Mouse (Mus musculus) intestine, embryonic 15.5 days (tissue): ENCODE data around the gene Zfp697. TPM values are rescaled to one million over a fixed set of nuclear protein-coding genes. Genes with fewer than 3 reads are reported as not detected.
"Not testable (repeated sequence)": the region's sequence is repeated elsewhere in the genome, so short reads cannot be mapped to it uniquely, and the experiment has no call there.

Experiments
- ATAC-seq: fragments of 200-750 bp; cut with Nextera tagmentation; 2 replicates; pipeline ENCODE4 v1.8.0; 2017; ENCODE audit warnings: moderate TSS enrichment, moderate library complexity
- H3K27ac ChIP-seq: fragments of 300-500 bp; sonication (generic); 2 replicates; pipeline ENCODE4 v1.5.1; 2015; ENCODE audit warnings: mild to moderate bottlenecking, inconsistent platforms
- H3K27me3 ChIP-seq: fragments of 300-500 bp; sonication (generic); replicated peaks from 2 replicates; pipeline ENCODE4 v1.6.1; 2015; ENCODE audit warnings: inconsistent platforms
- H3K36me3 ChIP-seq: fragments of 300-500 bp; sonication (generic); 2 replicates; pipeline ENCODE4 v1.6.1; 2015; ENCODE audit warnings: inconsistent platforms
- H3K4me1 ChIP-seq: fragments of 300-500 bp; sonication (generic); replicated peaks from 2 replicates; pipeline ENCODE4 v1.6.1; 2015; ENCODE audit warnings: inconsistent platforms
- H3K4me2 ChIP-seq: fragments of 300-500 bp; sonication (generic); replicated peaks from 2 replicates; pipeline ENCODE4 v1.6.1; 2015; ENCODE audit warnings: mild to moderate bottlenecking, inconsistent platforms
- H3K4me3 ChIP-seq: fragments of 300-500 bp; sonication (generic); replicated peaks from 2 replicates; pipeline ENCODE4 v1.5.1; 2015; ENCODE audit warnings: inconsistent platforms
- H3K9ac ChIP-seq: fragments of 300-500 bp; sonication (generic); 2 replicates; pipeline ENCODE4 v1.6.1; 2015; ENCODE audit warnings: inconsistent platforms
- H3K9me3 ChIP-seq: fragments of 300-500 bp; sonication (generic); 2 replicates; pipeline ENCODE4 v1.6.1; 2016; ENCODE audit warnings: inconsistent platforms
- WGBS: fragments of 180-500 bp; shearing (Covaris S2); methylation state at CpG from one replicate; pipeline ENCODE4 v1.1.7; 2015; 5-methylcytosine and 5-hydroxymethylcytosine counted together
- polyA plus RNA-seq: library from polyadenylated mRNA; unstranded; fragments of >200 nt; fragmentation: Nextera tagmentation; extraction: Ambion mirVana; gene quantifications from 2 replicates; pipeline ENCODE4 v1.2.1, GENCODE M21; 2015

Zfp697 gene
- polyA plus RNA-seq, 1 experiment from 2014 or later, result 7.1 TPM

DNA sequence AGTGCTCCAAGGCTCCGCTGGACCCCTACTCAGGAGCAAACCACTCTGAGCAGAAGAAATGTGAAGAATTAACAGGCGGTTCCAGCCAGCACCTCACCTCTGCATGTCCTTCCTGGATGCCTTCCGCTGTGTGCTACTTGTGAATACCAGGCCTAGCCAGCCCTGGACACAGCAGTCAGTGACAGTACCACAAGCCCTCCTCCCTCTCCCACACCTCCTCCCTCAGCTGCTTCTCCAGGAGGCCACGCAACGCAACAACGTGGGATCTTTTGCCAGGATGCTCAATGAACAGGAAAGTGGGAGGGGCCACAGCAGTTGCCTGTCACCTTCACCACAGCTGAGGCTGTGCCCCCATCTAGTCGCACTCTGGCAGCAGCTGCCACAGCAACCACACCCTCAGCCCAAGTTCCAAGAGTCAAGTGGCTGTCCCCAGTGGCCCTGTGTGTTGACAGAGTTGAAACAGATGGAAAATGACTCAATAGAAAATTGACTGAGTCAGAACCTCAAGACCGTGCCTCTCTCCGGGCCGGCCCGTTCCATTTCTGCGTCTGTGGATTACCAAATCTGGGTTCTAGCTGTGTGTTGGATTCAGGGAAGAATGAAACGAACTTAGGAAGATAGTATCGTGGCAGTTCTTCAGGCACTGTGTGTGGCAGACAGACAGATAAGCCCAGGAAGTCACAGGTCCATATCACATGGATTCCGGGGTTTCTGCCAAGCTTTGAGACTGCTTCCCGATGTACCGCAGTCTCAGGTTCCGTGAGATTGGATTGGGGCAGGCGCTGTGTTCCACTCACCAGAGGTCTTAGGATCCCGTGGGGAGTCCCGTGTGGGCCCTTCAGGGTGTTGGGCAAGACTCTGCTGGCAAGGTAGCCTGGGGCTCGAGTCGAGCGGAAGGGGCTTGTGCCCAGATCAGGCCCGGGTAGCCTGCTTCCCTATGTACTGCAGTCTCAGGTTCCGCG is 28.6 kb downstream of the Zfp697 start:
- H3K9me3 ChIP-seq, H3K27me3 ChIP-seq, H3K9ac ChIP-seq, H3K36me3 ChIP-seq, H3K4me3 ChIP-seq, H3K4me1 ChIP-seq, H3K27ac ChIP-seq, H3K4me2 ChIP-seq: not testable (repeated sequence)
- peak; percentile 61 for ATAC-seq
- WGBS, result 88% methylated on average over 16 of the region's 27 CpGs

DNA sequence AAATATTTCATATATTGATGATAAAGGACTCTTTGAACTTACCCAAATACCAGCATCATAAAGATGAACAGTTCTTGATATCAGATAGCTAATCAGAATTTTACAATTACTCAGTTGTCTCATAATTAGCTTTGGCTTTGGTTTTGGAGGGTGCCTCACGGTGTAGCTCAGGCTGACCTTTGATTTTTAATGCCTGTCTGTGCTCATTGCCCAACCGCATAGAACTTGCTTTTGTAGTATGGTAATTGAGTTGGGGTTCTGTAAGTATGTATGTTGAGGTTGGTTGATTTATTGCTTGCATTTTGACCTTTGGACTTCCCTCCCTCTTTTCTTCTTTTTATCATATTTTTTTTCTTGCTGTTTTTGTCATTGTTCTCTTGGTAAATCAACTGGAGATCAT is 31.5 kb downstream of the Zfp697 start:
- Histone ChIP-seq H3K36me3 (no peaks in the 10 kb centered on the region), H3K9me3 (no peaks in the 10 kb centered on the region), H3K27ac (no peak overlapping the region), H3K27me3 (no peaks in the 10 kb centered on the region), H3K9ac (no peak overlapping the region), H3K4me1 (peaks cover 26% of the 10 kb centered on the region), H3K4me3 (no peak overlapping the region), H3K4me2 (0 out of 2 replicates have a peak overlapping the region, but pooled peaks have one; percentile 1)
- peak; percentile 86 for ATAC-seq
- 44% methylated on average over 2 of the region's 2 CpGs for WGBS

- WGBS, result 64% methylated on average over 3 of the region's 3 CpGs
- Histone ChIP-seq H3K4me3 (no peak overlapping the region), H3K27ac (peak overlapping the region; percentile 34; the same call in 1 of the 2 replicates), H3K4me2 (no peak overlapping the region), H3K27me3 (no peaks in the 10 kb centered on the region), H3K9ac (no peak overlapping the region), H3K9me3 (no peaks in the 10 kb centered on the region), H3K4me1 (peaks cover 31% of the 10 kb centered on the region), H3K36me3 (no peaks in the 10 kb centered on the region)
- no peak for ATAC-seq
Measured at GRCm38 (mm10) chr3:98414296-98414695, 32.0 kb downstream of the Zfp697 start.

DNA sequence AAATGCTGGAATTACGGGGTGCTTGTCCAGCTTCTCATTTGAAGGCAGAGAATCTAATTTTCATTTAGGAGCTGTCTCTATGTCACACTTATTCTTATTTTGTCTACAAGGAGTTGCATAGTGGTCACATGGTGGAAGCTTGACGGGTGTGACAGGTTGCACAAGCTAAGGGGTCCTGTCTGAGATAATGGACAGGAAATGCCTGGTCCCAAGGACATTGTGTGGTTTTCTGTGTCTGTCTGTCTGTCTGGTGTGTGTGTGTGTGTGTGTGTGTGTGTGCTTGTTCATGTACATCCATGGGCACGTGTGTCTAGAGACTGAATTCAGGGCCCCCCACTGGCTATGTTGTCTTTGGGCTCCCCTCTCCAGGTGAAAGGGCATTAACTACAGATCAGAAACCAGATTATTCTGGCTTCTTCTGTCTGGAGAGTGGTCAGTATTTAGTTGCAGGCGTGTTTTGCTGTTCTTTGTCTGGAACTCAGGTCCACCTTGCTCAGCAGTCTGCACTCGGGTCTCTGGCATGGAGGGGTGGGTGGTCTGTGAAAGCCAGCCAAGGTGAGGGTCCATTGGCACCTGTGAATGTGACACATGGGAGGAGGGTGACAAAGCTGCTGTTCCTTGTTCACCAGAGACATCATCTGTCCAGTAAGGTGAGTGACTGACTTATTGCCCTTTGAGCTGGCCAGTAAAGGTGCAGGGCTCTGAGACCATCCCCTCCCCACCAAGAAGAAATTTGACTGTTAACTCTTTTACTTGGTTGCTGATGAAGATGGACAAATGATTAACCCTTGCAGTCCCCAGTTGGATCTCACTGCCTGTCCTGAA is 34.4 kb downstream of the Zfp697 start:
- peaks cover 35% of the 10 kb centered on the region for H3K4me1 ChIP-seq
- H3K4me3 ChIP-seq, result no peak overlapping the region
- H3K36me3 ChIP-seq, result no peaks in the 10 kb centered on the region
- H3K27ac ChIP-seq, result 0 out of 2 replicates have a peak overlapping the region, but pooled peaks have one; percentile 6
- no peaks in the 10 kb centered on the region for H3K27me3 ChIP-seq
- peak overlapping the region; percentile 23; the same call in 1 of the 2 replicates for H3K4me2 ChIP-seq
- H3K9ac ChIP-seq, result no peak overlapping the region
- H3K9me3 ChIP-seq, result no peaks in the 10 kb centered on the region
- ATAC-seq, result no peak
- WGBS, result 80% methylated on average over 5 of the region's 5 CpGs

GRCm38 (mm10) chr3:98417328-98417727 is 35.1 kb downstream of the Zfp697 start:
- H3K4me2 ChIP-seq, result peak overlapping the region; percentile 23; the same call in 1 of the 2 replicates
- peaks cover 35% of the 10 kb centered on the region for H3K4me1 ChIP-seq
- no peak overlapping the region for H3K4me3 ChIP-seq
- H3K9me3 ChIP-seq, result no peaks in the 10 kb centered on the region
- H3K27me3 ChIP-seq, result no peaks in the 10 kb centered on the region
- peak; percentile 39 for ATAC-seq
- no peaks in the 10 kb centered on the region for H3K36me3 ChIP-seq
- 17% methylated on average over 4 of the region's 4 CpGs for WGBS
- no peak overlapping the region for H3K9ac ChIP-seq
- 0 out of 2 replicates have a peak overlapping the region, but pooled peaks have one; percentile 6 for H3K27ac ChIP-seq

GRCm38 (mm10) chr3:98418991-98419785 is 36.9 kb downstream of the Zfp697 start:
- H3K27me3 ChIP-seq, result no peaks in the 10 kb centered on the region
- 0 out of 2 replicates have a peak overlapping the region, but pooled peaks have one; percentile 9 for H3K27ac ChIP-seq
- WGBS, result 35% methylated on average over 6 of the region's 6 CpGs
- no peaks in the 10 kb centered on the region for H3K9me3 ChIP-seq
- H3K4me2 ChIP-seq, result no peak overlapping the region; the same call in 1 of the 2 replicates
- H3K9ac ChIP-seq, result no peak overlapping the region
- H3K4me3 ChIP-seq, result no peak overlapping the region
- peaks cover 30% of the 10 kb centered on the region for H3K4me1 ChIP-seq
- ATAC-seq, result peak; percentile 44
- no peaks in the 10 kb centered on the region for H3K36me3 ChIP-seq

GRCm38 (mm10) chr3:98419786-98420070 is 37.5 kb downstream of the Zfp697 start:
- 31% methylated on average over 4 of the region's 4 CpGs for WGBS
- peak; percentile 68 for ATAC-seq
- H3K27ac ChIP-seq, result no peak overlapping the region

DNA sequence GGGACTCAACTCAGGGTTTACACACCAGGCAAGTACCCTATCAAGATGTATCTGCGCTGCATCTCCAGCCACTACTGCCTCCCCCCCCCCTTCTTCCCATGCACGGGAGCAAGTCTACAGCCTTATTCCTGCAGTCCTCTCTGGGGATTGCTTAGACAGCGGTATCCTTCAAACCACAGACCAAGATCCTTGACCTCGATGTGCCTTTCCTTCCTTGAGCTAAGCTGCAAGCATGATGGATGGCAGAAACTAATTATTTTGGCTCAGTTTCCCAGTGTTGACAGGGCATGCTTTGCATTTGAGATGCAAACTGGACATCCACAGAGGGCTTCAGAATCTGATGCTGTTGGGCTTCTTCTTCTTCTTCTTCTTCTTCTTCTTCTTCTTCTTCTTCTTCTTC is 40.7 kb downstream of the Zfp697 start:
- WGBS, result 83% methylated on average over 4 of the region's 4 CpGs

More at GRCm38 (mm10) chr3:98419786-98420070, 37.5 kb downstream of the Zfp697 start:
- Histone ChIP-seq H3K9me3 (no peaks in the 10 kb centered on the region), H3K9ac (no peak overlapping the region), H3K27me3 (no peaks in the 10 kb centered on the region), H3K4me1 (peaks cover 30% of the 10 kb centered on the region), H3K4me2 (no peak overlapping the region), H3K4me3 (no peak overlapping the region), H3K36me3 (no peaks in the 10 kb centered on the region)

DNA sequence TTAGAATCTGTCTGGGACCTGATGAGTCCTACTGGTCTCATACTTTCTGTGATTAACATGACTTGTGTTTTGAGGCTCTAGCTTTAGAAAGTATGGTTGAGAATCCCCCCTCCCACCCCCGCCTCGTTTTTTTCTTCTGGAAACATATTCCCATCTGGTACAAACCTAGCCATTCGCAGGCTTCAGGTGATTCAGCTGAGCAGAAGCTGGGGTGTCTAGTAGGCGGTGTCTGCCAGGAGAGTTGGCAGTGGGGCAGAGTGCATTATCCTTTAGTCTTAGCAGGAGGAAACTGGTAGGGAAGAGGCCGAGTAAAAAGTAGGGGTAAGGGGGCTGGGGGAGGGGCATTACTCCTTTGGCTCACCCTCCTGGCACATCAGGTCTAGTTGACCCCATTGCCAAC is 44.5 kb downstream of the Zfp697 start:
- H3K9me3 ChIP-seq, result no peaks in the 10 kb centered on the region
- 61% methylated on average over 5 of the region's 5 CpGs for WGBS
- peaks cover 20% of the 10 kb centered on the region for H3K4me1 ChIP-seq
- no peak for ATAC-seq
- no peaks in the 10 kb centered on the region for H3K36me3 ChIP-seq
- no peak overlapping the region for H3K9ac ChIP-seq
- peaks cover 6% of the 10 kb centered on the region for H3K27me3 ChIP-seq
- H3K4me2 ChIP-seq, result peak overlapping the region; percentile 94
- H3K27ac ChIP-seq, result 0 out of 2 replicates have a peak overlapping the region, but pooled peaks have one; percentile 3
- peak overlapping the region; percentile 63; the same call in 1 of the 2 replicates for H3K4me3 ChIP-seq

More for the DNA sequence above, 40.7 kb downstream of the Zfp697 start:
- no peaks in the 10 kb centered on the region for H3K9me3 ChIP-seq
- H3K9ac ChIP-seq, result no peak overlapping the region
- no peaks in the 10 kb centered on the region for H3K27me3 ChIP-seq
- no peaks in the 10 kb centered on the region for H3K36me3 ChIP-seq
- no peak overlapping the region for H3K27ac ChIP-seq
- H3K4me1 ChIP-seq, result peaks cover 26% of the 10 kb centered on the region
- no peak overlapping the region for H3K4me2 ChIP-seq
- no peak overlapping the region for H3K4me3 ChIP-seq
- no peak for ATAC-seq

- Histone ChIP-seq H3K4me3 (peak overlapping the region; percentile 63), H3K36me3 (no peaks in the 10 kb centered on the region), H3K9ac (peak overlapping the region; percentile 64; the same call in 1 of the 2 replicates), H3K27me3 (peaks cover 6% of the 10 kb centered on the region), H3K9me3 (no peaks in the 10 kb centered on the region), H3K4me1 (peaks cover 20% of the 10 kb centered on the region), H3K4me2 (peak overlapping the region; percentile 94), H3K27ac (0 out of 2 replicates have a peak overlapping the region, but pooled peaks have one; percentile 3)
- WGBS, result 3% methylated on average over 23 of the region's 23 CpGs
- ATAC-seq, result no peak; the same call in 1 of the 2 replicates
Measured at GRCm38 (mm10) chr3:98427260-98427599, 45.0 kb downstream of the Zfp697 start.

DNA sequence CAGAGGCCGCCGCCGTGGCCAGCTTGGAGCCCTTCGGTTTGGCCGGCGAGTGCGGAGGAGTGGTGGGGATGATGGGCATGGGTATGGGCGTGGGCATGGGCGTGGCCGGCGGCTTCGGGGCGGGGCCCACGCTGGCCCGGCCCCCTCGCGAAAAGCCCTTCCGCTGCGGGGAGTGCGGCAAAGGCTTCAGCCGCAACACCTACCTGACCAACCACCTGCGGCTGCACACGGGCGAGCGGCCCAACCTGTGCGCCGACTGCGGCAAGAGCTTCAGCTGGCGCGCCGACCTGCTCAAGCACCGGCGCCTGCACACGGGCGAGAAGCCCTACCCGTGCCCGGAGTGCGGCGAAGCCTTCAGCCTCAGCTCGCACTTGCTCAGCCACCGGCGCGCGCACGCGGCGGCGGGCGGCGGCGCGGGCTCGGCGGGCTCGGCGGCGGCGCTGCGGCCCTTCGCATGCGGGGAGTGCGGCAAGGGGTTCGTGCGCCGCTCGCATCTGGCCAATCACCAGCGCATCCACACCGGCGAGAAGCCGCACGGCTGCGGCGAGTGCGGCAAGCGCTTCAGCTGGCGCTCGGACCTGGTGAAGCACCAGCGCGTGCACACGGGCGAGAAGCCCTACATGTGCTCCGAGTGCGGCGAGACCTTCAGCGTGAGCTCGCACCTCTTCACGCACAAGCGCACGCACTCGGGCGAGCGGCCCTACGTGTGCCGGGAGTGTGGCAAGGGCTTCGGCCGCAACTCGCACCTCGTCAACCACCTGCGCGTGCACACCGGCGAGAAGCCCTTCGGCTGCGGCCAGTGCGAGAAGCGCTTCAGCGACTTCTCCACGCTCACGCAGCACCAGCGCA is 45.6 kb downstream of the Zfp697 start:
- Histone ChIP-seq H3K9ac (peak overlapping the region; percentile 64), H3K4me1 (peaks cover 20% of the 10 kb centered on the region), H3K4me2 (peak overlapping the region; percentile 94), H3K27me3 (peaks cover 6% of the 10 kb centered on the region), H3K9me3 (no peaks in the 10 kb centered on the region), H3K27ac (peak overlapping the region; percentile 48; the same call in 1 of the 2 replicates), H3K4me3 (peak overlapping the region; percentile 63), H3K36me3 (no peaks in the 10 kb centered on the region)
- under 1% methylated on average over 110 of the region's 110 CpGs for WGBS
- ATAC-seq, result peak; percentile 96
